Mouse (Mus musculus): ENCODE measurements around the gene Mbtps2.

DNA sequence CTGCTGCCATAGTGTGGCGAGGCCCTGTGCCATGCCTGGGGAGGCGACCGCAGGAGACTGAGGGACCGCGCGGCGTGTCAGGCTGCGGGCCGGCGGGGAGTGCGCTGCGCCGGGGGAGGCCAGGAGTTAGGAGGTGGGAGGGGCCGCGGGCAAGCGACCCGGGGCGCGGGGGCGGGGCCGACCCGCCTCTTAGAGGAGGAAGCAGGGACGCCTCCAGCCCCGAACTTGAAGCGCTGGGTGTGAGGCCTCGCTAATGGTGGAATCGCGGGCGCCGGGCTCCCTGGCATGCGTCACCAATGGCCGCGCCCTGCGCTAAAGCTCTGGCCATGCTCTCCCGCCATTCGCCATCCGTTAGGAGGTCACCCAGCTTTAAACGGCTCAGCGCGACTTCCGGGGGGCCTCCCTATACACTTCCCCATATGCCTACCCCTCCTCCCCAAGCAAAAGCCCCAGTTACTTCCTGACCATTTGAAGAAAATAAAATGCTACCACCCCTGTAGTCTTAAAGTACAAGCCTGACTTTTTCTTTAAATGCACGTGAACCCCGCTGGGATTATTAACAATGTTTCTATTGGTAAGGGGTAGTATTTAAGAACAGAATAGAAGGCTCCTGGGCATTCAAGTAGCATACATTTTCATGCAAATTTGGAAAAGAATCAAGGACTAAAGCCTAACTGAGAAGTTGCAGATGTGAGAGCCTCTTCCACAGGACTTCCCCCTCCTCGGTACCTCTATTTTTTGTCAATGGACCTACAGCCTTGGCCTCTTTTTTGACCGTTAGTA is 106.4 kb downstream of the Mbtps2 start, which contains the start of gene Sms:
- no peak for TF ChIP-seq CTCF (IDR thresholded peaks at IDR 0.05; ENCODE audit: insufficient read depth, low read length)
- TF ChIP-seq POLR2A (IDR thresholded peaks at IDR 0.05; ENCODE audit: borderline replicate concordance, extremely low read depth, low read depth, low read length) = no peak
